Mouse (Mus musculus) E14TG2a.4 (cell line): ENCODE results near the gene Map1b.

Experiments used
- CTCF ChIP-seq: conservative IDR thresholded peaks from 2 replicates; pipeline ENCODE4 v1.5.1; 2014; ENCODE audit warnings: low read length
- NANOG ChIP-seq: IDR thresholded peaks from 2 replicates; pipeline ENCODE4 v1.6.1; 2014; ENCODE audit warnings: borderline replicate concordance, low read length, mixed read lengths
- POU5F1 ChIP-seq: IDR thresholded peaks from 2 replicates; pipeline ENCODE4 v1.6.1; 2014; ENCODE audit warnings: low read length, borderline replicate concordance

DNA sequence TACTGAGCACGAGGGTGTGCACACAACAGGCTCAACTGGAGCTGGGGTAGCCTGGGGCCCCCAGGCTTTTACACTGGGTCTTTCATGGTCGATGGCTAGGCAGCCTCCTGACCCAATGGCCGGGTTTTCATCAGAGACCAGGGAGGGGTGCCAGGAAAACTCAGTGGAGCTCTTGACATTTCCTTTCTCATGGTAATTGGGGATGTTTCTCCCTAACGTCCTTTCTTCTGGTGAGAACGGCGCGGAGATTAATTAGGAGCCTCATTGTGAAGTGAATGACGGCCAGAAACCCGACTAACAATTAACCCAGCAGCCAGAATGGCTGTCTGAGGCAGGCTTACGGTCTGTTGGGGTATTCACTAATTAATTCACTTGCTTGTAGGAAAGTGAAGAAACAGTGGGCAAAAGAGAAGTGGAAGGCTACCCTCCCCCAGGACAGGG is 71.9 kb downstream of the Map1b start:
- TF ChIP-seq CTCF (no peak), POU5F1 (no peak; the same call in 1 of the 2 replicates), NANOG (peak; percentile 66)
